Mouse (Mus musculus) stomach, embryonic 16.5 days (tissue): ENCODE data around the gene Epop. TPM values are rescaled to one million over a fixed set of nuclear protein-coding genes. Genes with fewer than 3 reads are reported as not detected.

Experiments
- ATAC-seq: fragments of 200-750 bp; cut with Nextera tagmentation; 2 replicates; pipeline ENCODE4 v1.8.0; 2017; ENCODE audit warnings: moderate number of reproducible peaks, moderate TSS enrichment; ENCODE audit not compliant: insufficient read depth, low FRiP score
- H3K27ac ChIP-seq: fragments of 300-500 bp; sonication (generic); 2 replicates; pipeline ENCODE4 v1.5.1; 2014; ENCODE audit warnings: low read length
- H3K27me3 ChIP-seq: fragments of 300-500 bp; sonication (generic); 2 replicates; pipeline ENCODE4 v1.6.1; 2014; ENCODE audit warnings: low read length, control low read depth, mixed read lengths; ENCODE audit not compliant: control insufficient read depth, insufficient read depth
- H3K36me3 ChIP-seq: fragments of 300-500 bp; sonication (generic); 2 replicates; pipeline ENCODE4 v1.6.1; 2014; ENCODE audit warnings: low read length; ENCODE audit not compliant: control insufficient read depth, insufficient read depth
- H3K4me1 ChIP-seq: fragments of 300-500 bp; sonication (generic); 2 replicates; pipeline ENCODE4 v1.6.1; 2014; ENCODE audit warnings: low read length, control low read depth, mixed read lengths; ENCODE audit not compliant: control insufficient read depth, insufficient read depth
- H3K4me2 ChIP-seq: fragments of 300-500 bp; sonication (generic); 2 replicates; pipeline ENCODE4 v1.6.1; 2014; ENCODE audit warnings: low read depth, low read length, mixed read lengths
- H3K4me3 ChIP-seq: fragments of 300-500 bp; sonication (generic); replicated peaks from 2 replicates; pipeline ENCODE4 v1.5.1; 2014; ENCODE audit warnings: mild to moderate bottlenecking, low read length
- H3K9ac ChIP-seq: fragments of 300-500 bp; sonication (generic); 2 replicates; pipeline ENCODE4 v1.6.1; 2014; ENCODE audit warnings: low read length
- H3K9me3 ChIP-seq: fragments of 300-500 bp; sonication (generic); replicated peaks from 2 replicates; pipeline ENCODE4 v1.6.1; 2016; ENCODE audit warnings: low read length, control low read depth; ENCODE audit not compliant: control insufficient read depth
- WGBS: fragments of 180-500 bp; shearing (Covaris S2); extraction: QIAGEN DNeasy Blood & Tissue Kit; methylation state at CpG from one replicate; pipeline ENCODE4 v1.1.7; 2014; 5-methylcytosine and 5-hydroxymethylcytosine counted together
- polyA plus RNA-seq: library from polyadenylated mRNA; unstranded; fragments of >200 nt; fragmentation: Nextera tagmentation; extraction: Ambion mirVana; gene quantifications from 2 replicates; pipeline ENCODE4 v1.2.1, GENCODE M21; 2015

Epop gene
- polyA plus RNA-seq, 1 experiment from 2014 or later: 0.77 TPM

GRCm38 (mm10) chr11:97669268-97669667, 39.8 kb upstream of the Epop start:
- no peak for ATAC-seq
- Histone ChIP-seq H3K36me3 (peaks cover 20% of the 10 kb centered on the region), H3K27me3 (no peaks in the 10 kb centered on the region), H3K9ac (no peak overlapping the region), H3K27ac (no peak overlapping the region), H3K4me3 (no peak overlapping the region), H3K4me2 (no peak overlapping the region), H3K4me1 (peaks cover 11% of the 10 kb centered on the region), H3K9me3 (no peaks in the 10 kb centered on the region)
- 58% methylated on average over 15 of the region's 15 CpGs for WGBS

GRCm38 (mm10) chr11:97668160-97668559, 38.7 kb upstream of the Epop start:
- Histone ChIP-seq H3K27me3 (no peaks in the 10 kb centered on the region), H3K9ac (no peak overlapping the region), H3K27ac (no peak overlapping the region), H3K4me3 (no peak overlapping the region), H3K36me3 (peaks cover 20% of the 10 kb centered on the region), H3K4me1 (peaks cover 11% of the 10 kb centered on the region), H3K9me3 (no peaks in the 10 kb centered on the region), H3K4me2 (no peak overlapping the region)
- no peak for ATAC-seq
- WGBS: 92% methylated on average over 7 of the region's 7 CpGs

GRCm38 (mm10) chr11:97666794-97667193, 37.3 kb upstream of the Epop start:
- Histone ChIP-seq H3K4me3 (no peak overlapping the region), H3K9me3 (no peaks in the 10 kb centered on the region), H3K36me3 (peaks cover 19% of the 10 kb centered on the region), H3K9ac (no peak overlapping the region), H3K27me3 (no peaks in the 10 kb centered on the region), H3K4me1 (peaks cover 21% of the 10 kb centered on the region), H3K27ac (no peak overlapping the region), H3K4me2 (no peak overlapping the region)
- WGBS: 88% methylated on average over 15 of the region's 15 CpGs
- ATAC-seq: no peak

GRCm38 (mm10) chr11:97666221-97666620, 36.7 kb upstream of the Epop start:
- no peak overlapping the region for H3K9ac ChIP-seq
- WGBS: 86% methylated on average over 7 of the region's 7 CpGs
- H3K4me1 ChIP-seq: peaks cover 25% of the 10 kb centered on the region

GRCm38 (mm10) chr11:97665431-97665830, 35.9 kb upstream of the Epop start:
- H3K4me2 ChIP-seq: no peak overlapping the region
- H3K27ac ChIP-seq: no peak overlapping the region
- ATAC-seq: no peak
- no peaks in the 10 kb centered on the region for H3K9me3 ChIP-seq
- no peak overlapping the region for H3K9ac ChIP-seq
- no peaks in the 10 kb centered on the region for H3K27me3 ChIP-seq
- H3K4me3 ChIP-seq: no peak overlapping the region
- H3K36me3 ChIP-seq: peaks cover 14% of the 10 kb centered on the region
- 93% methylated on average over 13 of the region's 13 CpGs for WGBS
- H3K4me1 ChIP-seq: peaks cover 32% of the 10 kb centered on the region

More at GRCm38 (mm10) chr11:97666221-97666620, 36.7 kb upstream of the Epop start:
- Histone ChIP-seq H3K4me2 (no peak overlapping the region), H3K36me3 (peaks cover 14% of the 10 kb centered on the region), H3K27me3 (no peaks in the 10 kb centered on the region), H3K4me3 (no peak overlapping the region), H3K27ac (no peak overlapping the region), H3K9me3 (no peaks in the 10 kb centered on the region)
- ATAC-seq: no peak

- Histone ChIP-seq H3K9ac (peak overlapping the region; percentile 14; the same call in 1 of the 2 replicates), H3K27ac (peak overlapping the region; percentile 94; the same call in 1 of the 2 replicates), H3K36me3 (peaks cover 14% of the 10 kb centered on the region), H3K4me1 (peaks cover 28% of the 10 kb centered on the region), H3K4me3 (peak overlapping the region; percentile 86), H3K27me3 (no peaks in the 10 kb centered on the region), H3K9me3 (no peaks in the 10 kb centered on the region), H3K4me2 (peak overlapping the region; percentile 94)
- 36% methylated on average over 6 of the region's 6 CpGs for WGBS
- no peak for ATAC-seq
These were observed 35.3 kb upstream of the Epop start for GRCm38 (mm10) chr11:97664771-97665240.

- H3K4me3 ChIP-seq: peak overlapping the region; percentile 86
- no peak for ATAC-seq
- under 1% methylated on average over 6 of the region's 8 CpGs for WGBS
- peaks cover 14% of the 10 kb centered on the region for H3K36me3 ChIP-seq
- no peaks in the 10 kb centered on the region for H3K9me3 ChIP-seq
- H3K27me3 ChIP-seq: no peaks in the 10 kb centered on the region
- H3K4me1 ChIP-seq: peaks cover 27% of the 10 kb centered on the region
- H3K27ac ChIP-seq: peak overlapping the region; percentile 94
- H3K4me2 ChIP-seq: peak overlapping the region; percentile 94
- peak overlapping the region; percentile 92 for H3K9ac ChIP-seq
These were observed 34.8 kb upstream of the Epop start for GRCm38 (mm10) chr11:97664339-97664665.

GRCm38 (mm10) chr11:97663528-97664338, 34.2 kb upstream of the Epop start:
- peak overlapping the region; percentile 92 for H3K9ac ChIP-seq
- H3K27me3 ChIP-seq: no peaks in the 10 kb centered on the region
- H3K36me3 ChIP-seq: peaks cover 14% of the 10 kb centered on the region
- no peaks in the 10 kb centered on the region for H3K9me3 ChIP-seq
- peak overlapping the region; percentile 94 for H3K27ac ChIP-seq
- peak overlapping the region; percentile 86 for H3K4me3 ChIP-seq
- WGBS: under 1% methylated on average over 49 of the region's 57 CpGs
- peak overlapping the region; percentile 94 for H3K4me2 ChIP-seq
- no peak for ATAC-seq
- H3K4me1 ChIP-seq: peaks cover 31% of the 10 kb centered on the region

GRCm38 (mm10) chr11:97662893-97663527, 33.5 kb upstream of the Epop start, which contains the start of gene Mllt6:
TSS of gene Mllt6 (plus strand) at chr11:97663414.
- under 1% methylated on average over 25 of the region's 76 CpGs for WGBS
- peak within 1 kb of the TSS; percentile 92 for H3K9ac ChIP-seq
- peak within 1 kb of the TSS; percentile 94 for H3K27ac ChIP-seq
- H3K4me3 ChIP-seq: peak within 1 kb of the TSS; percentile 86
- no peaks in the 10 kb centered on the region for H3K27me3 ChIP-seq
- no peaks in the 10 kb centered on the region for H3K9me3 ChIP-seq
- peaks cover 31% of the 10 kb centered on the region for H3K4me1 ChIP-seq
- H3K4me2 ChIP-seq: peak within 1 kb of the TSS; percentile 94
- peak; percentile 56 for ATAC-seq
- peaks cover 14% of the 10 kb centered on the region for H3K36me3 ChIP-seq
